Mouse (Mus musculus) right cerebral cortex, postnatal 25 days (tissue): ENCODE measurements at regions not wholly inside any gene's neighbourhood (a gene's known extent, or its start where the extent isn't known, plus 50 kb on each side); places are given as distances from the start of the nearest gene placed in this dataset.

Experiments used
- DNase-seq: peaks from one replicate; pipeline ENCODE4 v3.0.0; 2022

- no peak for DNase-seq
Measured at GRCm38 (mm10) chr2:159032147-159032546, 237.5 kb downstream of the Dhx35 start.

- no peak for DNase-seq
Measured at GRCm38 (mm10) chr2:159039916-159040315, 245.3 kb downstream of the Dhx35 start.

- DNase-seq: no peak
Measured at GRCm38 (mm10) chr2:159053534-159053933, 258.9 kb downstream of the Dhx35 start.

- DNase-seq: peak; percentile 49
Measured at GRCm38 (mm10) chr2:159053936-159054335, 259.3 kb downstream of the Dhx35 start.

GRCm38 (mm10) chr2:159054451-159054850 lies 259.8 kb downstream of the Dhx35 start:
- DNase-seq: no peak

GRCm38 (mm10) chr2:159055780-159056179 lies 261.2 kb downstream of the Dhx35 start:
- DNase-seq: no peak

GRCm38 (mm10) chr2:159056960-159057359 lies 262.4 kb downstream of the Dhx35 start:
- no peak for DNase-seq

- DNase-seq: no peak
Measured at GRCm38 (mm10) chr2:159057506-159057905, 262.9 kb downstream of the Dhx35 start.

- DNase-seq: peak; percentile 23
Measured at GRCm38 (mm10) chr2:159062266-159062665, 267.7 kb downstream of the Dhx35 start.

GRCm38 (mm10) chr2:159062666-159063065 lies 268.1 kb downstream of the Dhx35 start:
- no peak for DNase-seq

- DNase-seq: no peak
Measured at GRCm38 (mm10) chr2:159064403-159064970, 269.9 kb downstream of the Dhx35 start.

- no peak for DNase-seq
Measured at GRCm38 (mm10) chr2:159067506-159067905, 272.9 kb downstream of the Dhx35 start.

GRCm38 (mm10) chr2:159068303-159069020 lies 273.9 kb downstream of the Dhx35 start:
- DNase-seq: no peak

GRCm38 (mm10) chr2:159069180-159069579 lies 274.6 kb downstream of the Dhx35 start:
- DNase-seq: peak; percentile 38

- no peak for DNase-seq
Measured at GRCm38 (mm10) chr2:159072997-159073690, 278.5 kb downstream of the Dhx35 start.

GRCm38 (mm10) chr2:159079836-159080235 lies 285.2 kb downstream of the Dhx35 start:
- DNase-seq: no peak

GRCm38 (mm10) chr2:159080784-159081544 lies 286.4 kb downstream of the Dhx35 start:
- DNase-seq: no peak

GRCm38 (mm10) chr2:159086836-159087235 lies 292.2 kb downstream of the Dhx35 start:
- no peak for DNase-seq

GRCm38 (mm10) chr2:159088196-159088595 lies 293.6 kb downstream of the Dhx35 start:
- no peak for DNase-seq

- no peak for DNase-seq
Measured at GRCm38 (mm10) chr2:159096667-159097066, 302.1 kb downstream of the Dhx35 start.

- no peak for DNase-seq
Measured at GRCm38 (mm10) chr2:159134042-159134441, 339.4 kb downstream of the Dhx35 start.

- DNase-seq: no peak
Measured at GRCm38 (mm10) chr2:159138603-159139002, 344.0 kb downstream of the Dhx35 start.

GRCm38 (mm10) chr2:159145980-159146379 lies 351.4 kb downstream of the Dhx35 start:
- no peak for DNase-seq
